In the genomic region with DNA sequence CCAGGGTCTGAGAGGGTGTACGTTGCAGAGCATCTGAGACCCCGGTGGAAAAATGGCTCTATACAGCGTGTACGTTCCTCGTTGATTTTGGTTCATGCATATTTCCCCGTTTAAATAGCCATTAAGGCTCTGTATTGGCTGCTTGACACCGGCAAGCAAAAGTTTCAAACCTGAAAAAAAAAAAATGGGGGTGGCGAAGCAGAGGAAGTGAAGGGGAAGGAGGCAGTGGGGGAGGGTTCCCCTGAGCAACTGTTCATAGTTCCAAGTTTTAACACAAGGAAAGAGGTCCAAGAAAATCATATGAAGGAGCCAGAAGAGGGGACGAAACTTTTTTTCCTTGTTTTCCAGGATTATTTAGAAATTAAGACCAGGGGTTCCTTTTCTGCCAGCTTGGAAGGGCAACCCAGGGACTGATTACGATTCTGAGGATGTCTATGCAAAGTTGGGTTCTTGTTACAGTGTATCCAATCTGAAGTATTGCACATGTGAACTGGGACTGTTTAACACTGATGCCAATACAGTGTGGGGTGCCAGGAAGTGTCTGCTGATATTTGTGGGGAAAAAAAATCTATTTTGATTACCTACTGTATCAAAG, we compare ENCODE assay signal across 8 mouse cellular contexts. TPM values are rescaled to one million over a fixed set of nuclear protein-coding genes. Genes with fewer than 3 reads are reported as not detected.
DNase-seq lines count a peak whose midpoint lies in the region; ATAC-seq lines count a peak whose summit lies in the region.

Gene B430305J03Rik, minus strand, starts transcription at position 173 of the 595 bp plus-strand sequence.

- peak within 1 kb of the TSS; percentile 85 for H3K4me2 ChIP-seq in heart, embryonic 15.5 days
- peak within 1 kb of the TSS; percentile 87 for H3K4me2 ChIP-seq in limb, embryonic 13.5 days (replicated peaks)
- H3K4me2 ChIP-seq in midbrain, embryonic 16.5 days (ENCODE audit: low read length): peak within 1 kb of the TSS; percentile 82

- H3K4me3 ChIP-seq in heart, embryonic 15.5 days: peak within 1 kb of the TSS; percentile 91
- peak within 1 kb of the TSS; percentile 89 for H3K4me3 ChIP-seq in limb, embryonic 13.5 days
- H3K4me3 ChIP-seq in midbrain, embryonic 16.5 days (ENCODE audit: low read depth, low read length): peak within 1 kb of the TSS; percentile 97

- H3K36me3 ChIP-seq in heart, embryonic 15.5 days: no peaks in the 10 kb centered on the region
- peaks cover 2% of the 10 kb centered on the region; the same call in 1 of the 2 replicates for H3K36me3 ChIP-seq in limb, embryonic 13.5 days
- H3K36me3 ChIP-seq in midbrain, embryonic 16.5 days (ENCODE audit: control insufficient read depth, insufficient read depth, low read length): peaks cover 2% of the 10 kb centered on the region; the same call in 1 of the 2 replicates

- 2% methylated on average over 10 of the region's 10 CpGs for WGBS in heart, embryonic 15.5 days
- 5% methylated on average over 10 of the region's 10 CpGs for WGBS in limb, embryonic 13.5 days
- WGBS in midbrain, embryonic 16.5 days: 2% methylated on average over 10 of the region's 10 CpGs

- peak within 1 kb of the TSS; percentile 96 for H3K27ac ChIP-seq in heart, embryonic 15.5 days
- H3K27ac ChIP-seq in limb, embryonic 13.5 days: peak within 1 kb of the TSS; percentile 79; the same call in 1 of the 2 replicates
- H3K27ac ChIP-seq in midbrain, embryonic 16.5 days (ENCODE audit: low read length): peak within 1 kb of the TSS; percentile 93

- H3K9ac ChIP-seq in heart, embryonic 15.5 days: peak within 1 kb of the TSS; percentile 83
- peak within 1 kb of the TSS; percentile 88 for H3K9ac ChIP-seq in limb, embryonic 13.5 days
- H3K9ac ChIP-seq in midbrain, embryonic 16.5 days (ENCODE audit: low read depth, low read length): peak within 1 kb of the TSS; percentile 92

- peak; percentile 15 for DNase-seq in right cerebral cortex, postnatal 14 days
- DNase-seq in right cerebral cortex, postnatal 25 days: no peak
- peak; percentile 14 for DNase-seq in c-Kit-positive CD71-negative TER-119-negative erythroid progenitor cells, embryonic 14.5 days (ENCODE audit: low read depth)
- DNase-seq in adrenal gland, postnatal 4 days (ENCODE audit: low spot score in 2 of 2): no peak
- DNase-seq in layer of hippocampus, postnatal 10 days (ENCODE audit: low spot score in 2 of 2): no peak

- H3K4me1 ChIP-seq in heart, embryonic 15.5 days (replicated peaks): peaks cover 13% of the 10 kb centered on the region
- H3K4me1 ChIP-seq in limb, embryonic 13.5 days: peaks cover 21% of the 10 kb centered on the region
- H3K4me1 ChIP-seq in midbrain, embryonic 16.5 days (ENCODE audit: control insufficient read depth, insufficient read depth, low read length): peaks cover 26% of the 10 kb centered on the region

- H3K27me3 ChIP-seq in heart, embryonic 15.5 days: no peaks in the 10 kb centered on the region
- no peaks in the 10 kb centered on the region for H3K27me3 ChIP-seq in limb, embryonic 13.5 days
- no peaks in the 10 kb centered on the region for H3K27me3 ChIP-seq in midbrain, embryonic 16.5 days (ENCODE audit: control insufficient read depth, insufficient read depth, low read depth, low read length)

- no peak for ATAC-seq in heart, embryonic 15.5 days (replicated peaks; ENCODE audit: insufficient number of reproducible peaks, insufficient read depth, low FRiP score, low read depth)
- ATAC-seq in limb, embryonic 13.5 days (ENCODE audit: low FRiP score, low read depth): no peak
- ATAC-seq in midbrain, embryonic 16.5 days: no peak

- no peaks in the 10 kb centered on the region for H3K9me3 ChIP-seq in heart, embryonic 15.5 days (replicated peaks)
- no peaks in the 10 kb centered on the region for H3K9me3 ChIP-seq in limb, embryonic 13.5 days
- H3K9me3 ChIP-seq in midbrain, embryonic 16.5 days (replicated peaks; ENCODE audit: control insufficient read depth, low read length, poor library complexity, severe bottlenecking): no peaks in the 10 kb centered on the region

RNA-seq across cellular contexts. Expression of gene B430305J03Rik, which starts in this region (rescaled TPM):
- polyA plus RNA-seq in heart, embryonic 15.5 days (2015; fragmentation: Nextera tagmentation; extraction: Ambion mirVana): not detected in 2 replicates
- not detected in 2 replicates for polyA plus RNA-seq in limb, embryonic 13.5 days (2015; fragmentation: Nextera tagmentation; extraction: Ambion mirVana)
- not detected in 2 replicates for polyA plus RNA-seq in midbrain, embryonic 16.5 days (2015; fragmentation: Nextera tagmentation; extraction: Ambion mirVana)
- total RNA-seq in adrenal gland, postnatal 4 days (2021): under 1 TPM; 0.28 to 0.34 TPM
- total RNA-seq in layer of hippocampus, postnatal 10 days (2021): 1 to 10 TPM; 1.8 to 1.9 TPM

Comparison
In these comparisons a context has a peak if more than half of its experiments do, and no peak if none do; other contexts are left out.
1. DNase-seq: peak in right cerebral cortex, postnatal 14 days (single experiment) and c-Kit-positive CD71-negative TER-119-negative erythroid progenitor cells, embryonic 14.5 days (single experiment); none in right cerebral cortex, postnatal 25 days (single experiment), adrenal gland, postnatal 4 days (0 of 2) and layer of hippocampus, postnatal 10 days (0 of 2).
2. Peak in every context shown above with its lines, with median percentiles within 50 percentile points of each other: H3K27ac ChIP-seq, H3K4me2 ChIP-seq, H3K4me3 ChIP-seq and H3K9ac ChIP-seq.